Mouse (Mus musculus): ENCODE results near the gene Krtcap3. TPM values are rescaled to one million over a fixed set of nuclear protein-coding genes. Genes with fewer than 3 reads are reported as not detected.
"Not testable (repeated sequence)": the region's sequence is repeated elsewhere in the genome, so short reads cannot be mapped to it uniquely, and the experiment has no call there.

The Krtcap3 gene
- polyA plus RNA-seq (2017; shearing (Covaris generic)) = 10 to 100 TPM; 26.6 to 35.5 TPM

DNA sequence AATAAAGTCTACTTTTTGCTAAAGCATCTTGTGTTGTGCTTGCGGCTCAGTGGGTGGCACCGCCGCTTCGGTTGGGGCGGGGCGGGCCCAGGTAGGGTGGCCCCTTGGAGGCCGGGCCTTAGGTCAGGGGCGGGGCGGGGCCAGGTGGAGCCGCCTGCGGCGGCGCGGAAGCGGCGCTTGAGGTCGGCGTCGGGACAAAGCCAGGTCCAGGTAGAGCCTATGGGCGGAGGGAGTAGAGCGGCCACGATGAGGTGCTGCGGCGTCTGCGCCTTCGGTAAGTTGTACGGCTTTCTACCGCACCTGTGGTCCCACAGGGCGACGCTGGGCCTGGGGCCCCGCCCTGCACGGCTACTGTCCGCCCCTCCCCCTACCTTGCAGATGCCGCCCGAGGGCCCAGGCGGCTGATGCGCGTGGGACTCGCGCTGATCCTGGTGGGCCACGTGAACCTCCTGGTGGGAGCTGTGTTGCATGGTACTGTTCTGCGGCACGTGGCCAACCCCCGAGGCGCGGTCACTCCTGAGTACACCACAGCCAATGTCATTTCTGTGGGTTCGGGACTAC, at the start of gene Krtcap3:
TSS of gene Krtcap3 (plus strand) at position 151 of the 561 bp plus-strand sequence.
- ATAC-seq = peak; percentile 41

GRCm38 (mm10) chr5:31201742-31202590, 49.5 kb upstream of the Krtcap3 start, which contains the start of gene Zfp513:
Gene Zfp513 (minus strand): TSS chr5:31202303.
- ATAC-seq = peak; percentile 99

DNA sequence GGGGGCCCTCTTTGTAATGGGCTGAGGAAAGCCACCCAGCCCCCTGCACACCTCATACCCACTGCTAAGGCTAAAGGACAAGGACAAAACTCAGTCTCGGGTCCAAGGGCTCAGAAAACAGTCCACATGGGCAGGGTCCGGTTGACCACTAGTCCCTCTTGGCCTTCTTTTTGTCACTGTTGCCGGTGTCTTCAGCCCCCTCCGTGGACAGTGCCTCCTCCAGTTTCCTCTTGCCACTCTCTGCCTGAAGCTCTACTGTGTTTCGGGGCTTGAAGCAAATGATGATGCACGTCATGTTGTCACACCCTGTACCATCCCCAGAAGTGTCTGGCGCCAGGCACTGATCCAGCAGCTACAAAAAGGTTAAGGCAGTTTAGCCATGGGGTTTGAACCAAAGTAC, 48.6 kb upstream of the Krtcap3 start:
- no peak for ATAC-seq

DNA sequence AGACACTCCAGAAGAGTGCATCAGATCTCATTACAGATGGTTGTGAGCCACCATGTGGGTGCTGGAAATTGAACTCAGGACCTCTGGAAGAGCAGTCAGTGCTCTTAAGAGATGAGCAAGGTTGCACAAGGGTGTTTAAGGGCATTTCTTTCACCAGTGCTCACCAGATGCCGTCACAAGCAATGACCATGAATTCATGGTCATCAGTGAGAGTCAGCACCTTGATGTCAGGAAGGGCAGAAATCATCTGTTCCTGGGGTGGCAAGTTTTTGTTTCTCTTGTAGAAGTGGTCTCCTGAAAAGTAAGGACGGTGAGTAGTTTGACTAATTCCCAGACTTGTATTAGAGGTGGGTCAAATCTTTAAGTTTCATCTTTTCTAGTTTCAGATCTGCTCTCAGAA, 47.6 kb upstream of the Krtcap3 start:
- no peak for ATAC-seq

DNA sequence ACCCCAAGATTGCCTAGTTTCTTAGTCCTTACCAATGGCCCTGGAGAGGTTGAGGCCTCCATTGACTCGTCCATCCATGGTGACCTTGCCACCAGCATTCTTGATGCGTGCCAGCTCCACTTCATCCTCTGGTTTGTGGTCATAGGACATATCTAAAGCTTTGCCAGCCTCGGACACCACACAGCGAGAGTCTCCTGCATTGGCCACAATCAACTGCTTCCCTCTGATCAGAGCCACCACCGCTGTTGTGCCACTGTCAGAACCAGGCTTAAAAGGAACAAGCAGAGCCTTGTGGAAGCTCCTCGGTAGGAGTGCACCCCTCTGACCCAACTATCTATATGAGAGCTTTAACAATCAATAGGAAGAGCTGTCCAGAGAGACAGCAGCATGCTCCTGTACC, 47.1 kb upstream of the Krtcap3 start:
- no peak for ATAC-seq

DNA sequence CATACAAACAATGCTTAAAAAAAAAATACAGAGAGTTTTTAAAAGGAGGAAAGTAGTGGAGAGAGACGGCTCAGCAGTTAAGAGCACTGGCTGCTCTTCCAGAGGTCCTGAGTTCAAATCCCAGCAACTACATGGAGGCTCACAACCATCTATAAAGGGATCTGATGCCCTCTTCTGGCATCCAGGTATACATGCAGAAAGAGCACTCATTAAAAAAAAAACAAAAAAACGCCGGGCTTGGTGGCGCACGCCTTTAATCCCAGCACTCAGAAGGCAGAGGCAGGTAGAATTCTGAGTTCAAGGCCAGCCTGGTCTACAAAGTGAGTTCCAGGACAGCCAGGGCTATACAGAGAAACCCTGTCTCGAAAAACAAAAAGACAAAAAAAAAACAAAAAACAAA, 34.9 kb upstream of the Krtcap3 start:
- not testable (repeated sequence) for ATAC-seq

GRCm38 (mm10) chr5:31218294-31218693, 33.2 kb upstream of the Krtcap3 start:
- ATAC-seq = no peak

DNA sequence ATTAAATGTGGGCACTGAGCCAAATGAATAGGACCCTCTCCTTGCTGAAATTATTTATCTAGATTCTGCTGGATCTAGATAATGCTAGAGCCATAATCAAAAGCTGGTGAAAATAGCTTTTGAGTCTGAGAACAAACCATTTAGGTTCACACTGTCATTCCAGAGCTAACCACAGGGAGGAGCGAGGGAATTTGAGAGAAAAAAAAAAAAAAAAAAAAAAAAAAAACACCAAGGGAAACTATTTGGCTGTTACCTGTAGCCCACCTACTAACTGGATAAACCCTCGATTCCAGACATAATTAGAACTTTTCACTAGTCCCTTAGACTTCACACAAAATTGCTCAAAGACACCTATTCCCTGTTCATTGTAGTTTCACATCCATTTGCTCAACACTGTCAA, 32.4 kb upstream of the Krtcap3 start:
- ATAC-seq = no peak

GRCm38 (mm10) chr5:31219474-31219873, 32.0 kb upstream of the Krtcap3 start:
- ATAC-seq = no peak

DNA sequence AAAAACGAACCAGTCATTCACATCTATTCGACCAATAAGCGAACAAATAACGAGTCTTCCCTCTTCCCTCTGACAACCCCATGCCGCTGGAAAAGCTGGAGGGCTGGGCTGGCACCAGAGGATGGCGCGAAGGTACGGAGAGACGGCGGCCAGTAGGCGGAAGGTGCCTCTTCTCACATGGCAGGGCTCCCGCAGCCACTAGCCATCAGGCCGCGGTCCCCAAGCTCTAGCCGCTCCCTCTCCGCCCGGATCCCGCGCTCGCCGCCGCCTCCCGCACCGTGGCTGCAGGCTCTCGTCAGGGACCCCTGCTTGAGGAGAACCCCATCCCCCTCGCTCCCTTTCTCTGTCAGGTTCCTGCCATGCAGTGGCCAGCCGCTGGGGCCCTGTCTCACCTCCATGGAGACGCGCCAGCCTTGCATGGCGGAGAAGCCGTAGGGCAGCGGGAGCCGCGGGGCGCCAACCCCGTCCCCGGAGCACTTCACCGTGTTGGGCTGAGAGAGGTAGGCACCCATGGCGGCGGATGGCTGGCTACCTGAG, 31.5 kb upstream of the Krtcap3 start:
- ATAC-seq = peak; percentile 12

- peak; percentile 88 for ATAC-seq
Observed at GRCm38 (mm10) chr5:31220448-31221303, 30.8 kb upstream of the Krtcap3 start, which contains the start of gene Ppm1g. Gene Ppm1g (minus strand): TSS chr5:31220687.

GRCm38 (mm10) chr5:31221304-31221945, 30.1 kb upstream of the Krtcap3 start:
- no peak for ATAC-seq

DNA sequence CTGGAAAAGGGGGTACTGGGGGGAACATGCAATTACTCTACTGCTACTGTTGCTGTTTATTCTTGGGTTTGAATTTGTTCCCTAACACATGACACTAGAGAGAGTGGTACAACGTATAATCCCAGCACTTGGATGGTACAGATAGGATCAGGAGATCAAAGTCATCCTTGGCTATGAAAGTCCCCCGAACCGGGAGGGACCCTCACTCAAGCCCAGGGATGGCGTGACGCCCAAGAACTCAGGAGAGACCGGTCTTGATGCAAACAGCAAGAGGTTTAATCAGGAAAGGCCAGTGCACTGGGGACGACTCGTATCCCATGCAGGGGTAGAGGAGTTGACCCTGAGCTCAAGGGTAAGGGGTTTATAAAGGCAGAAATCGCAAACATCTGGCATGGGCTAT, 28.8 kb upstream of the Krtcap3 start:
- ATAC-seq = no peak

- no peak for ATAC-seq
Observed at GRCm38 (mm10) chr5:31226641-31227040, 24.9 kb upstream of the Krtcap3 start.

DNA sequence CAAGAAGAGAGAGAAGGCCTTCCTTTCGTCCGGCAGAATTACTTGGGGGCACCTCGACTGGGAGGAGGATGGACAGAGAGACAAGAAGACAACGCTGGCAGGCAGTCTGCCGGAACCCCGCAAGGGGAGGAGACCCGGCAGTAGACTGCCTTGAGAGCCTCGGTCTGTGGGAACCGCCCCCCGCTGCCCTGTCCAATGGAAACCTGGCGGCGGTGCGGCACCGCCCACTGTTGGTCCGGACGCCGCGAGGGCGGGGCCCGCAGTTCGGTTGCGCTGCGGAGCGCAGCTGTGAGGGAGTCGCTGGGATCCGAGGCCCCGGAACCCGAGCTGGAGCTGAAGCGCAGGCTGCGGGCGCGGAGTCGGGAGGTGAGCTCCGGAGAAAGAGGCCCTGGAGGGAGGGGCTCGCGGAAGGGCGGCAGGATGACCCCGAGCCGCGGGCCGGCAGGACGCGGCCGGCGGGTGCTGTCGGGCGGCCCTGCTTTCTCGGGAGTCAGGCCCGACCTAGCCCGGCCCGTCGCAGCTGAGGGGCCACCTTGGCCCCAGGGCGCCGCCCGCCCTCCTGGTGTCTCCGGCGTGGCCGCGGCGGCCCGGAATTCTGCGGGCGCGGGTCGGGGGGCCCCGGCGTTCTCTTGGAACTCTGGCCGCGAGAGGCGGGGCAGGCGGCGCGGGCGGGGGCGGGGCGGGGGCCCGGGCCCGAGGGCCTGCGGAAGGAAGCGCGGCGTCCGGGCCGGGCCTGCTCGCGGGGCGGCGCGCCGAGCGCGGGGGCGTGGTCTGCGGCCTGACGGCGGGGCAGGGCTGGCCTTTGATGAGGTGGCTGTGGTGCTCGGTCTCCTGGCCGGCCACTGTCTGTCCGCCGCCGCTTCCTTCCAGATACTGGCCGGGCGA, 10.6 kb upstream of the Krtcap3 start, which contains the start of the genes Nrbp1 and Gm9970:
TSS of gene Nrbp1 (plus strand) at position 228 of the 885 bp plus-strand sequence.
TSS of gene Gm9970 (minus strand) at position 596 of the 885 bp plus-strand sequence.
- ATAC-seq = peak; percentile 94

GRCm38 (mm10) chr5:31241522-31242034, 9.9 kb upstream of the Krtcap3 start:
- ATAC-seq = peak; percentile 31

- no peak for ATAC-seq
Observed at GRCm38 (mm10) chr5:31242191-31242590, 9.3 kb upstream of the Krtcap3 start.

DNA sequence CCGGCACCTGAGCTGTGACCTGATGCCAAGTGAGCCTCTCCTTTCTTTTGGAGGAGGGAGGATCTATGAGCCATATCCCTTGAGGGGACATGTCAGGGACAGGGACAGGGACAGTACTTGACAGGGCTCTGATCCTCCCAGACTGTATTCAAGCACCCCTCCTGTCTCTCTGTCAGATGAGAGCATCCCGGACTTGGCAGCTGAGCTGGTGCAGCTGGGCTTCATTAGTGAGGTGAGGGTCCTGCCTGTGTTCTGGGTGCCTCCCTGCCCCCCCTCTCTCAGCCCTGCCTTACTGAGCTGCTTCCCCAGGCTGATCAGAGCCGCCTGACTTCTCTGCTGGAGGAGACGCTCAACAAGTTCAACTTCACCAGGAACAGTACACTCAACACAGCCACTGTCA, 775 bp upstream of the Krtcap3 start:
- no peak for ATAC-seq

DNA sequence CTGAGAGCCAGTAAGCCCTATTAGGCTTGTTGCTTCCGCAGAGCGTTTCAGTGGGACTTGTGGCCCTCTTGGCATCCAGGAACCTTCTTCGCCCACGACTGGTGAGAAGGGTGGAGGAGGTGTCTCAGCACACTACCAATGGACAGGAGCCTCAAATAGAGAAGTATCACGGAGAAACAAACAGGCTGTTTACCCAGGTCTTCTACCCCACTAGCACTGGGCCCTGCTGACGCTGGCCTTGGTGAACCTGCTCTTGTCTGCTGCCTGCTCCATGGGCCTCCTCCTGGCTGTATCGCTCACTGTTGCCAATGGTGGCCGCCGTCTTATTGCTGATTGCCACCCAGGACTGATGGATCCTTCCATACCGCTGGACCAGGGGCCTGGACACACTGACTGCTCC, 660 bp downstream of the Krtcap3 start:
- no peak for ATAC-seq

DNA sequence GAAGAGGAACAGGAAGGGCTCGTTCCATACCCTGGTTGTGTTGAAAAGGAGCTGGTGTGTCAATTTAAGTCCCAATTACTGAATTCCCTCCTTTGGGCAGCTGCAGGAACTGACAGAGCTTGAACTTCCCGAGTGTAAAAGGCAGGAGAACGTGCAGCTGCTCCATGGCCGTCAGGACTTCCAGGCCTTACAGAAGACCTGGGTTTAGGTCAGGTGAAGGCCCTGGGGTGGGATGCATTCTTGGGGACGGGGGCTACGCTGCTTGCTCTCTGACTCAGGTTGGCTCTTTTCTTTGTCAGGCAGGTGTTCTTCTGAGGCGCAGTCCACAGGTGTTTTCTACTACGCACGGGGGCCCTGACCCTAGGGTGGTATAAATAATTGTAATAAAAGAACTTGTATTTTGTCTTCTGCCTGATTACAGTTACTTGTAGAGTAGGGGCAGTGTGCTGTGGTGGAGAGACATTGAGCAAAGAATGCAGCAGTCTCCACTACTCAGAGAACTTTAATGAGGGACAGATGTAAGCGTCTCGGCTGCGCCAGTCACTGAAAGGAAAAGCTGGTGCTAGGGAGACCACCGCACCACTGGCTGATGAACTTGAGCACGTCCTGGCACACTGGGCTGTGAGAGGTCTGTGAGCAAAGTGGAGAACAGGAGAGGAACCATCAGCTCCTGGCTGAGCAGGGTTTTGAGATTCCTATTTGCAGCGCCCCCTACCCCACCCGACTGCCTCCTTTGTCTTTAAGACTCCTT, 1.5 kb downstream of the Krtcap3 start:
- no peak for ATAC-seq
